Mouse (Mus musculus): ENCODE measurements at regions not wholly inside any gene's neighbourhood (a gene's known extent, or its start where the extent isn't known, plus 50 kb on each side); places are given as distances from the start of the nearest gene placed in this dataset.
A peak's percentile ranks its signal among the peaks of the same experiment; 100 is the strongest.

DNA sequence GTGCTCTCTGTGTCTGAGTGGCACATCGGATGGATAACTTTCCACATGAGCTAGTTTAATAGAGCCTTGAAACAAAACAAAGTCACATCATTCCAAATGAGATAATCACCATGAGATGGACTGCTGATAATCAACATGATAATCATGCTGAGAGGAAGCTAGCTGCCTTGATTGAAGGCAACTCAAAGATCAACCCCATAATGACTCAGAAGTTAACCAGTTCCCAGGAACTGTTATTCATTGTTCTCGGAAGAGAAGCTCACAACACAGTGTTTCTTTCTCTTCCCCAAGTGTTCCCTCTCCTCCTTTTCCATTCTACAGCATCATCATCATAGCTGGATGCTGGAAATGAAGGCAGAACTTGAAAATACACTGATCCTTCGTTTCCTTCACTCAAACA, 674.9 kb upstream of the Adgra3 start:
- no peaks in the 10 kb centered on the region for H3K9me3 ChIP-seq (replicated peaks)
- H3K36me3 ChIP-seq (ENCODE audit: poor library complexity, severe bottlenecking), result no peaks in the 10 kb centered on the region
- H3K4me1 ChIP-seq, result no peaks in the 10 kb centered on the region
- H3K27me3 ChIP-seq, result no peaks in the 10 kb centered on the region
- no peak overlapping the region for H3K4me3 ChIP-seq
- no peak overlapping the region for H3K27ac ChIP-seq
- no peak overlapping the region for H3K9ac ChIP-seq
- H3K4me2 ChIP-seq, result no peak overlapping the region
- ATAC-seq, result no peak
- 69% methylated on average over 3 of the region's 3 CpGs for WGBS

DNA sequence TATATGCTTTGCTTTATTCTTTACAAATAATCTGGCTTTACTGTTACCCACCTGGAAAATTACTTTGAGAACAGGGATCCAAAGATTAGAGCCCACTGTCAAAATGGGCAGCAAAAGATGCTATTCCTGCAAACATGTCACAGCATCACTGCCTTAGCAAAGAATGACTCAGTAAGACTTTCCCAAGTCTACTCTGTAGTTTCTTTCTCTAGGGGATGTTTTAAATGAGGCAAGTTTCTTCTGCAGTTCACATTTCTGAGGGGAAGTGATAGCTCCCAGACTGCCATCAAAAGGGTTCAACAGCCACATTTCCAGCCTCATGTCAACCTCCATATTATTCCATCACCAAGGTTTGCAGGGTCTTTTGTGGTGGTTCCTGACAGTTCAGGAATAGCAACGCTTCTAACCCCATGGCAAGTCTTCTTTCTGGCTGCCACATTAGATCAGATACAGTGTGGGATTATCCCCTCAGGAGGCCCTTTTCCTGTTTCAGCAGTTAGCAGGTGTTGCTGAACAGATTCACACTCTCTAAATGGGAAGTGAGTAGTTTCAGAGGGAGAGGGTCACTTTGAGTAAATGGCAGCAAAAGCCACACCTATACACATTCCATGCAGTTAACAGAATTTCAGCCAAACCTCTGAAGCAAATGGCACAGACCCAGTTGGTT, 669.7 kb upstream of the Adgra3 start:
- 59% methylated on average over 1 of the region's 1 CpGs for WGBS
- H3K27me3 ChIP-seq, result no peaks in the 10 kb centered on the region
- no peak overlapping the region for H3K9ac ChIP-seq
- no peaks in the 10 kb centered on the region for H3K4me1 ChIP-seq
- no peak overlapping the region for H3K4me3 ChIP-seq
- no peak for ATAC-seq
- no peaks in the 10 kb centered on the region for H3K36me3 ChIP-seq (ENCODE audit: poor library complexity, severe bottlenecking)
- no peak overlapping the region for H3K27ac ChIP-seq
- no peak overlapping the region for H3K4me2 ChIP-seq
- no peaks in the 10 kb centered on the region for H3K9me3 ChIP-seq (replicated peaks)

DNA sequence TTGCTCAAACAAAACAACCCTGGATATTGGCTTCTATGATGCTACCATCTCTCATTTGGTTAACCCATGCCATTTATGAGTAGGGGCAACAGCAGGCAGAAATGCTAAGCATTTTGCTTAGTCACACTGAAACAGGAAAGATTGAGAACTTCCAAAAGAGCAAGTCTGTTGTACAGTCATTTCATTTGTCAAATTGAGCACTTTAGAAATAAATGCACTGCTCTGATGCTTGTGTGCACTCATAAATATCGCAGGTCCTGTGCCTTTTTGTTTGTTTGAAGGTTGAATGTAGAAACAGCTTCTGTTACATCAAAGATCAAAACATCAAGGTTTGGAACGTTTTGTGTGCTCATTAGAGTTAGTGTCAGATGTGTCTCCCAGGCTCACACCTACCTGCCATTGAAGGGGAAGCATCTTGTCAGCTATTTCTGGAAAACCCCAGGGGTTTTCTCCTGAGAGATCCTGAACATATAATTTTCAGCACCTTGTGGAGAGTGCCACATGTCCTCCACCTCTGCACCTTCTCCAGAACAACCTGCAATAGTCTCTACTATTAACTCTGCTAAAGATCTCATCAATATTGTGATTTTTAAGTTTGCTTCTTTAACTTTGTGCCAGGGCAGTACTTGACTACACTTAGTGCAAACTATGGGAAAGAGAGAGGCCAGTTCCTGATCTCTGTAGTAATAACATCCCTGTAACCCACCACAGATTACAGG, 648.3 kb upstream of the Adgra3 start:
- H3K36me3 ChIP-seq (ENCODE audit: poor library complexity, severe bottlenecking), result no peaks in the 10 kb centered on the region
- no peak overlapping the region for H3K4me2 ChIP-seq
- no peak overlapping the region for H3K27ac ChIP-seq
- H3K4me1 ChIP-seq, result no peaks in the 10 kb centered on the region
- ATAC-seq, result no peak
- H3K4me3 ChIP-seq, result no peak overlapping the region
- 74% methylated on average over 2 of the region's 2 CpGs for WGBS
- H3K9ac ChIP-seq, result no peak overlapping the region
- no peaks in the 10 kb centered on the region for H3K27me3 ChIP-seq
- H3K9me3 ChIP-seq (replicated peaks), result no peaks in the 10 kb centered on the region

DNA sequence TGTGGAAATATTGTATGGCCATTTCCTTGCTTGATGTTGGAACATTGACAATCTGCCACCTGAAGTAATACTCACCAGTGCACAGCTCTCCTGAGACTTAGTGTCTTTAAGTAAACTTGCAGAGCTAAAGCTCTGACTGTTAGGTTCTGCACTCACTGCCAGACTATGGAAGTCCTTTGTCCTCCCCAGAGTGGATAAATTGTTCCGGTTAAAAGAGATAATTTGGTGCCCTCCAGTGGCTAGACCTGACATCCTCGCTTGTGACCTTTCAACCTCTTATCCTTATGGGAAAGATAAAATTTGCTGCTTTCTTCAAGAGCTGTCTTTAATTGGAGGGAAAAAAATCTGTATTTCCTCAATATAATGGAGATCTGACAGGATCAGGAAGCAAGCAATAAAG, 639.3 kb upstream of the Adgra3 start:
- Histone ChIP-seq H3K36me3 (ENCODE audit: poor library complexity, severe bottlenecking) (no peaks in the 10 kb centered on the region), H3K9me3 (replicated peaks) (no peaks in the 10 kb centered on the region), H3K4me3 (no peak overlapping the region), H3K27ac (no peak overlapping the region), H3K9ac (no peak overlapping the region), H3K4me1 (peaks cover 3% of the 10 kb centered on the region; the same call in 1 of the 2 replicates), H3K4me2 (no peak overlapping the region), H3K27me3 (no peaks in the 10 kb centered on the region)
- 10% methylated on average over 2 of the region's 2 CpGs for WGBS
- ATAC-seq, result peak; percentile 62; the same call in 1 of the 2 replicates

DNA sequence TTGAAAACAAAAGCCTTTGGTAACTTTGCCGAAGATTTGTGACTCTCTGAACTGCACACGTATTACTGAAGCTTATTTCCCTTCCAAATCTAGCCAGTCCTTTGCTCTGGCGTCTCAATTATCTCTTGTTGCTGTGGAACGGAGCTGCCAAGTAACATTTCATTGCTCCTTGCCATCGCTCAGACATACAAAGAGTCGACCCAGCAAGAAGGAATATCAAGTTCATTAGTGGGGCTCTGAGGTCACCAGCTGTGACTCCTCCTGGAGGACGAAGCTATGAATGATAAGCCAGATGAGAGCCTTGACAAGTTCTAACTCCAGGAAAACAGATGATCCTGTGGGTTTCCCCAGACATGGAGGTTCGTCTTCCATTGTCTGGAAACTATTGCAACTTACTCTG, 638.8 kb upstream of the Adgra3 start:
- Histone ChIP-seq H3K9me3 (replicated peaks) (no peaks in the 10 kb centered on the region), H3K9ac (no peak overlapping the region), H3K27me3 (no peaks in the 10 kb centered on the region), H3K4me3 (no peak overlapping the region), H3K4me2 (no peak overlapping the region), H3K4me1 (peaks cover 3% of the 10 kb centered on the region; the same call in 1 of the 2 replicates), H3K27ac (no peak overlapping the region), H3K36me3 (ENCODE audit: poor library complexity, severe bottlenecking) (no peaks in the 10 kb centered on the region)
- no peak for ATAC-seq
- 33% methylated on average over 8 of the region's 8 CpGs for WGBS

DNA sequence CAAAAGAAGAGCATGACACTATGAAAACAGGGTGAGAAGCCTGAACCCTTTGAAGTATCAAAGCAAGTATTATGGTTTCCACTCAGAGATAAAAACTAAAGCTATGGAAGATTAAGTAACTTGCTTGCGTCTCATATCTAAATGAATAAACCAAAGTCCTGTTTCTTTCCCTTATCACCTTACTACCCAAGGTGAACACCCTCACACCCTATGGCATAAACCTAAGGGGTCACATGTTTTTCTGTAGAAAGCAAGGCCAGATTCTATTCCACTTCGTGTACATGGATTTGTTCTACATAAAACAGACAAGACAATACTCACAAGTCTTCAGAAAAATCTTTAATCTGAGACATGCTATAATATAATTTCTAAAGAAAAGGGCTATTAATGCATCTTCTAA, 629.6 kb upstream of the Adgra3 start:
- Histone ChIP-seq H3K36me3 (ENCODE audit: poor library complexity, severe bottlenecking) (no peaks in the 10 kb centered on the region), H3K4me3 (no peak overlapping the region), H3K27ac (no peak overlapping the region), H3K9ac (no peak overlapping the region), H3K4me1 (no peaks in the 10 kb centered on the region), H3K4me2 (no peak overlapping the region), H3K9me3 (replicated peaks) (no peaks in the 10 kb centered on the region), H3K27me3 (no peaks in the 10 kb centered on the region)
- 79% methylated on average over 2 of the region's 2 CpGs for WGBS
- ATAC-seq, result no peak

DNA sequence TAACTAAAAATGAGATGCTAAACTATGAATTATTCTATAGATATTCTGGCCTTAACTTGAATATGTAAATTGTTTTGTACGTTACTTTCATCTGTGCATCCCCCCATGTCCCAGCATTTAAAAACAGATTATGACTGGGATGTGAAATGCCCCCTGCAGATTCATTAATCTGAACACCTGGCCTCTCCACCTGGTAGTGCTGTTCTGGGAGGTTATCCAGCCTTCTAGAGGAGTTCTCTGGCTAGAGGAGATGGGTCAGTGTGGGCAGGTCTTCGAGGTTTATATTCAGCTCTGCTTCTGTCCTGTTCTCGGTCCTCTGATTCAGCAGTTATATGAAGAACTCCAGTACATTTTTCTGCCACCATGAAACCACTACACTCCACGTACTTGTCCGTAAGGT, 625.2 kb upstream of the Adgra3 start:
- no peak overlapping the region for H3K4me3 ChIP-seq
- H3K9me3 ChIP-seq (replicated peaks), result no peaks in the 10 kb centered on the region
- H3K9ac ChIP-seq, result no peak overlapping the region
- ATAC-seq, result no peak
- no peaks in the 10 kb centered on the region for H3K36me3 ChIP-seq (ENCODE audit: poor library complexity, severe bottlenecking)
- no peak overlapping the region for H3K27ac ChIP-seq
- H3K4me2 ChIP-seq, result no peak overlapping the region
- H3K27me3 ChIP-seq, result no peaks in the 10 kb centered on the region
- whole genome bisulfite sequencing, result 85% methylated on average over 5 of the region's 5 CpGs
- H3K4me1 ChIP-seq, result no peaks in the 10 kb centered on the region

DNA sequence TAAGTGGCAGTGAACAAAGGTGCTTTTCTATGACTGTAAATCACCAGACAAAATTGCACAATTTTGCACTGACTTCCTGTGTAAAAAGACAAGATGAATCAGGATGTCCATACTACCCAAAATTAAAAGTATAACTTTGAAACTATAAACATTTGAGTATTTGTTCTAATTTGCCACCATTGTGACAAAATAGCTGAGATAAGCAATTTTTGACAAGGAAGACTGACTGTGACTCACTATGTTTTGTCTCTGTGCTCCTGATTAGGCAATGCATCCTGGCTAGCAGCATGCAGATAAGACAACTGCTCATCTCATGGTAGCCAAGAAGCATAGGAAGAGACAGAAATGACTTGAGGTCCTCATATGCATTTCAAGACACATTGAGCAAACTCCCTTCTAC, 577.7 kb upstream of the Adgra3 start:
- no peak overlapping the region for H3K4me3 ChIP-seq
- ATAC-seq, result no peak

DNA sequence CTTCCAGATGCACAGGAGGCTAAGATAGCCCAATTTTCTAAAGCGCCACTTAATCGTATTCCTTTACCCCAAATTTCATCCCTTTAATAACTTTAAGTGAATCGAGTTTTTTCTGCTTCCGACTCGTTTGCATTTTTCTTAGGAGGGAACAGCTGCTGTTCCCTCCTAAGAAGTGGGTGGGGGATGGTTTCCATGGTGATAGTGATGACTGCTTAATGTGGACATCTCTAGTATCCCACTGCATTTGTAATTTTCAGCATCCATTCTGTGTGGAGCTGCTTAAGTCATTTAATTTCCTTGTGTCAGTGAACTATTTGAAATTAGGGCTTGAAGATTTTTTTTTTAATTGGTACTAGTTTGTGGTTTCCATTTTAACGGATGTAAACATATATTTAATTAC, 567.8 kb upstream of the Adgra3 start:
- peak; percentile 94 for ATAC-seq
- 50% methylated on average over 6 of the region's 6 CpGs for WGBS
- no peak overlapping the region for H3K27ac ChIP-seq
- no peak overlapping the region for H3K4me3 ChIP-seq
- H3K4me2 ChIP-seq, result no peak overlapping the region
- H3K9me3 ChIP-seq (replicated peaks), result no peaks in the 10 kb centered on the region
- no peak overlapping the region for H3K9ac ChIP-seq
- H3K36me3 ChIP-seq (ENCODE audit: poor library complexity, severe bottlenecking), result no peaks in the 10 kb centered on the region
- H3K4me1 ChIP-seq, result no peaks in the 10 kb centered on the region
- no peaks in the 10 kb centered on the region for H3K27me3 ChIP-seq

More for the DNA sequence above, 577.7 kb upstream of the Adgra3 start:
- Histone ChIP-seq H3K4me1 (no peaks in the 10 kb centered on the region), H3K27me3 (no peaks in the 10 kb centered on the region), H3K27ac (no peak overlapping the region), H3K9ac (no peak overlapping the region), H3K4me2 (no peak overlapping the region), H3K36me3 (ENCODE audit: poor library complexity, severe bottlenecking) (no peaks in the 10 kb centered on the region), H3K9me3 (replicated peaks) (no peaks in the 10 kb centered on the region)

DNA sequence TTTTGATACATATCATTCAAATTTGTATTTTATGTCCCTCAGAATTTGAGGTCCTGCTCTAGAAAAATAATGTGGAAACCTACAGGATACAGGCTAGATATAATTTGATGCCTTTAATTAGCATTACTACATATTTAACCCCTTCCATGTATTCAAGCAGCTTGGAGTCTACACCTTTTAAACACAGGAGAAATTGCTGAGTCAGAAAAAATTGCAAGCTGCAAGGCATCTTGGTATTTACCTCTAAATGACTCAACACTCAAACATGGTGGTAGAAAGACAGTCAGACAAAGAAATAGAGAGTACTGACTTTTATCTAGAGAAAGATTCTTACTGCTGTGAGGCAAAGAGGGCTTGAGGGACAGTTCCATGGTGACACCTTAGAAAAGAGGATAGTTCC, 565.4 kb upstream of the Adgra3 start:
- no peak overlapping the region for H3K4me2 ChIP-seq
- H3K9ac ChIP-seq, result no peak overlapping the region
- no peak for ATAC-seq
- no peaks in the 10 kb centered on the region for H3K36me3 ChIP-seq (ENCODE audit: poor library complexity, severe bottlenecking)
- no peaks in the 10 kb centered on the region for H3K4me1 ChIP-seq
- H3K27ac ChIP-seq, result no peak overlapping the region
- no peaks in the 10 kb centered on the region for H3K9me3 ChIP-seq (replicated peaks)
- no peaks in the 10 kb centered on the region for H3K27me3 ChIP-seq
- H3K4me3 ChIP-seq, result no peak overlapping the region
